Mouse (Mus musculus) heart, adult 18-20 months (tissue): ENCODE results near the gene Ccnt2. TPM values are rescaled to one million over a fixed set of nuclear protein-coding genes. Genes with fewer than 3 reads are reported as not detected.

ENCODE experiments used
- DNase-seq, 2 experiments: peaks; one replicate each; pipeline ENCODE4 v3.0.0; 2021 to 2022; ENCODE audit warnings: mixed read lengths in 1 of 2
- total RNA-seq, 2 experiments: library from RNA; stranded (reverse); gene quantifications; 2 replicates each; pipeline ENCODE4 v1.2.3; 2021

Gene Ccnt2
- total RNA-seq, 2 experiments from 2014 or later = 18.1 to 21.1 TPM

GRCm38 (mm10) chr1:127793459-127793858 is 19.5 kb downstream of the Ccnt2 start:
- no peak for DNase-seq

DNA sequence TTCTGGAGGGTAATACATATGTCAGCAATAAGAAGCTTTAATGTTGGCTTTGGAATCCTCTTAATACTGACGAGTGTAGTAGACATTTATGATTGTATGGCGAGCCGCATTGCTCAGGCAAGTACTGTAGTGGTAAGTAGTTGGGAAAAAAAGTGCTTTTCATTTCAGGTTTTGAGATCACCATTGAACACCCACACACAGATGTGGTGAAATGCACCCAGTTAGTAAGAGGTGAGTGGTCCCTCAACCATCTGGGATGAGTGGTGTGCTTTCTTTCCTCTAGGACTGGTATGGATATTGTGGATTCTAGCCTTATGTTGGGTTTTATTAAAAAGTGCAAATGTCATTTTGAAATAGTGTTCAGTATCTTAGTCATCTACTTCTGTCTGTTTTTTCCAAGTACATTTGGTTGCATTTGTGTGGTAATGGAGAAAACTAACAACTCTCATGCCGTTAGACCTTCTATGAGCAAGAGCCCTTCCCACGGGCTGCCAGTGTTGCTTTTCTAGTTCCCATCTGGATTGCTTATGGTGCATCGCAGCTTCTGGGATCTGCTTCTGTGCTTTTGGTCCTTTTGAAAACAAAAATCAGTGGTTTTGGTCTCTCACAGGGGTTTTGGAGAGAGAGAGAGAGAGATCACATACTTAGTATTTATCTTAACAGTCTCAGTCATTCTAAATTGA is 21.3 kb downstream of the Ccnt2 start:
- no peak for DNase-seq

- DNase-seq = no peak
Observed at GRCm38 (mm10) chr1:127796341-127796740, 22.4 kb downstream of the Ccnt2 start.

- no peak for DNase-seq
Observed at GRCm38 (mm10) chr1:127796752-127797151, 22.8 kb downstream of the Ccnt2 start.

GRCm38 (mm10) chr1:127802916-127803315 is 29.0 kb downstream of the Ccnt2 start:
- DNase-seq = no peak

DNA sequence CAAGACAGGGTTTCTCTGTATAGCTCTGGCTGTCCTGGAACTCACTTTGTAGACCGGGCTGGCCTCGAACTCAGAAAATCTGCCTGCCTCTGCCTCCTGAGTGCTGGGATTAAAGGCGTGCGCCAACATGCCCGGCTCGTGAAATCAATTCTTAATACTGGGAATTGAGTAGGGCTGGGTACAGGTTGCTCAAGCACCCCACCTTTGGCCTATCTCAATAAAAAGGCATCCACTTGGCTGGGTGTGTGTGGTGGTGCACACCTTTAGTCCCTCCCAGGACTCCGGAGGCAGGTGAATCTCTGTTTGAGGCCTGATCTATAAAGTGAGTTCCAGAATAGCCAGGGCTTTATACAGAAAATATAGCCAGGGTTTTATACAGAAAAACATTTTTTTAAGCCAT is 34.7 kb downstream of the Ccnt2 start:
- no peak for DNase-seq

DNA sequence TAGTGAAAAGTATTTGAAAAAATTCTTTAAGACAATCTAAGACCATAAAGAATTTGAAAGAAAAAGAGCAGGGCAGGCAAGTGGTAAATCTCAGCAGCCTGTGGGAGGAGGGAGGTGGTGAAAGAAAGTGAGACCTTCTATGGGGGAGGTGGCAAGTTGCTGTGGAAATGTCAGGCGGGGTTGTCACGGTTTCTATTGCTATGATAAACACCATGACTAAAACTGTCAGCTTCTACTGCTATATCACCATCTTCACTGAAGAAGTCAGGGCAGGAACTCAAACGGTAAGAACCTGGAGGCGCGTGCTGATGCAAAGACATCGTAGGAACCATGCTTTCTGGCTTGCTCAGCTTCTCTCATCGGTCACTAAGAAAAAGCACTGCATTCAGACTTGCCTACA is 39.0 kb downstream of the Ccnt2 start:
- DNase-seq = no peak

- DNase-seq = no peak
Observed at GRCm38 (mm10) chr1:127816381-127816780, 42.4 kb downstream of the Ccnt2 start.

GRCm38 (mm10) chr1:127827325-127827724 is 53.4 kb downstream of the Ccnt2 start:
- DNase-seq = peak; percentile 30 to 71

GRCm38 (mm10) chr1:127830215-127830921 is 56.4 kb downstream of the Ccnt2 start:
- DNase-seq = peak in 1 of 2 experiments; percentile 5

DNA sequence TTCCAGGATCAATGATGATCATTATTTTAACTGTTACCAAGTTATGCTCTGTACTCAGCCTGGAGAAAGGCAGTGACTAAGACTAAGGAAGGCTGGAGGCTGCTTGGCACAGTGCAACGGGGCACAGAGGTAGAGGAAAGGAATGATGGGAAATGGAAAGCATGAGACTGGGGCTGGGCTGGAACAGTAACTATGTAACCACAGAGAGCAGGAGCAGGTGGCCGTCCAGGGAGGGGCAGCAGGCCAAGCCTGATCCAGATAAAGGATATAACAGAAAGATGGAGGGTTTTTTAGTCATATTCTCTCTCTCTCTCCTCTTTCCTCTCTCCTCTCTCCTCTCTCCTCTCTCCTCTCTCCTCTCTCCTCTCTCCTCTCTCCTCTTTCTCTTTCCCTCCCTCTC is 59.8 kb downstream of the Ccnt2 start:
- DNase-seq = no peak

DNA sequence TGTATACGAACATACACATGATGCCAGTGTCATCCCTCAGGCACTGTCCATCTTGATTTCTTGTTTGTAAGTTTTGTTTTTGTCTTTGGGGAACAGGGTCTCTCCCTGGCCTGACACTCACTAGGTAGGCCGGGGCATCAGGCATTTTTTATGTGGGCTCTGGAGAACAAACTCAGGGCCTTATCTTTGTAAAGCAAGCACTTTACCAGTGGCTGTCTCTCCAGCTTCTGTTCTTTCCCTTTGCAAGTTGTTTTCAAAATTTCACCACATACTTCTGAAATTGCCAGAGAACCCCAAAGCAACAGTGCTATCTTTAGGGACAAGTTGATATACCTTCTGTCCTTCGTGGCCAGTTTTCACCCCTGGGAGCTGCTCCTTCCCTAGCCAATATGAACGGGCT is 60.2 kb downstream of the Ccnt2 start:
- DNase-seq = no peak

GRCm38 (mm10) chr1:127836619-127837018 is 62.7 kb downstream of the Ccnt2 start:
- DNase-seq = peak in 1 of 2 experiments; percentile 3

GRCm38 (mm10) chr1:127838602-127839001 is 64.6 kb downstream of the Ccnt2 start:
- DNase-seq = no peak

DNA sequence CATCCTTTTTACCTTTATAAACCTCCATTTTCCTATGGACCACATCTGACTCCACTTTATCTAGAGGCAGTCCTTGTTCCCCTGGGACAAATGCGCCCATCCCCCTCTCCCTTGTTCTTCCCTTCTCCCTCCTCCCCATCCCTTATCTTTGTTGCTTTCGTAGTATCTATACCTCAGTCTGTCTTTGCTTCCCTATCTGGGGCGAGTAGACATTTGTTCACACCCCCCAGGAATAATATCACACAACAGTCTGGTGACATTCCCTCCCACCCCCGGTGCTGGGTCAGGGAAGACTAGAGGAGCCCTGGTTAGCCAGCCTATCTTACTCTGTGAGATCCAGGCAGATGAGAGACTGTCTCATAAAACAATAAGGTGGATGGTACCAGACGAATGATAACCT is 71.5 kb downstream of the Ccnt2 start:
- no peak for DNase-seq

DNA sequence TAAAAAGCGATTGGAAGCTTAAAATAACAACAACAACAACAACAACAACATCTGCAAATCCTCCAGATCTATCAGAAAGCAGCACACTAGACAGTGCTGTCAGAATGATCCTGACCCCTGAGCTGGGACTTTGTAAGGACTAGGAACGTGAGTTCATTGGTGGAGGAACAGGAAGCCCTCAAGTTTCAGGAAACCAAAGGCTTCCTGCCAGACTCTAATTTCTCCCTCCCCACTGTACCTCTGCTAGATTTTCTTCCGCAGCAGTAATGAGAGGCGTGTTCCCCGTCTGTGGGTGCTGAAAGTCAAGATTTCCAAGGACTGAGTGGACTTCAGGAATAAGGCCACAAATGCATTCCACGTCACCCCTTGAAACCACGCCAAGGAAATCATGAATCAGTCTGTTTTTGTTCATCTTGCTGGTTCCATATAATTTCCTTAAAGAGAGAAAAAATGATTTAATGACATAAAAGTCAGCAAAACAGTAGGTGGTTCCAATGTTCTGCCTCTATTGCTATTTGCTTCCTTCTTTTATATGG is 76.2 kb downstream of the Ccnt2 start:
- DNase-seq = peak; percentile 20 to 24

DNA sequence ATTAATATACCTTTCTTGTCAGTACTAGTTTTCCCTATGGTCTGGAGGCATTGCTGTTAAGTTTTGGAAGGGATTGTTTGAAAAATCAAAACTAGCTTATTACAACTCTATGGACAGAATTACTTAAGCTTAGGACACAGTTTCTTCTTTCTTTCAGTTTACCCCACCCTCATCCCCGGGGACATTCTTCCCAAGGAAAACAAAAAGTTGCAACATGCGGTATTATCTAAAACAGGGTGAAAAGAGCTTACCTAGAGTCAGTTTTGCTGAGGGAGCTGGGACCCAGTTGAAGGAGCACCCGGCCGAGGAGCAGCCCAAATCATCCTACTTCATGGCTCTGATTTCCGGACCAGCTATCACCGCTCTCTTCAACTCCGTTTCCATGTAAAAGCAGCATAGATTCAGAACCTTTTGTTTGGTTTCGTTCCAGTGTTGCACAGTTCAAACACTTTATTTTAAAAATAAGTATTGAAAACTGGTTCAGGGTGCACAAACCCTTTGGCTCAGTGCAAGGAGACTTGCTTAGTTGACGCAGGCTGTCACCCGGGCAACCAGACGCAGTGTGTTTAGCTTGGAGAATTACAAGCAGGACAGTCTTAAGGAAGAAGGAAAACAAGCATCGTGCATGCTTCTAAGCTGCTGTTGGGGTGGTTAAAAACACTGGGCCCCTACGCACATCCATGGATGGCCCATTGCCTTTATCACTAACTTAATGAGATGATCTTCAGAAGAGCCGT is 80.7 kb downstream of the Ccnt2 start, which contains the start of gene Map3k19:
Gene Map3k19 (minus strand): TSS at position 546 of the 737 bp plus-strand sequence.
- peak; percentile 28 to 37 for DNase-seq

Other genes with a start within 250 kb of the Ccnt2 start
- 1 to 10 TPM; 6.3 to 7.8 TPM for gene Tmem163, start 94.6 kb upstream of the Ccnt2 start, total RNA-seq
- not detected for gene Acmsd, start 44.8 kb upstream of the Ccnt2 start, total RNA-seq
- gene Map3k19, start 80.9 kb downstream of the Ccnt2 start, total RNA-seq = under 1 TPM in 1 of 2 experiments, not detected in 1; 0.28 TPM
- gene Rab3gap1, start 94.6 kb downstream of the Ccnt2 start, total RNA-seq = 10 to 100 TPM; 37.0 to 40.4 TPM